Mouse (Mus musculus) urinary bladder, postnatal 14 days (tissue): ENCODE data around the gene Dmgdh.

Experiments used
- DNase-seq: peaks from one replicate; pipeline ENCODE4 v3.0.0; 2021; ENCODE audit warnings: low spot score

Gene Dmgdh

GRCm38 (mm10) chr13:93710325-93710724 lies 36.1 kb downstream of the Dmgdh start:
- no peak for DNase-seq

- DNase-seq, result no peak
These were observed 37.0 kb downstream of the Dmgdh start for GRCm38 (mm10) chr13:93711226-93711625.

GRCm38 (mm10) chr13:93712362-93712761 lies 38.1 kb downstream of the Dmgdh start:
- DNase-seq, result no peak

GRCm38 (mm10) chr13:93713826-93714225 lies 39.6 kb downstream of the Dmgdh start:
- no peak for DNase-seq

GRCm38 (mm10) chr13:93717113-93717512 lies 42.9 kb downstream of the Dmgdh start:
- no peak for DNase-seq

GRCm38 (mm10) chr13:93718948-93719347 lies 44.7 kb downstream of the Dmgdh start:
- peak; percentile 80 for DNase-seq

- no peak for DNase-seq
These were observed 47.7 kb downstream of the Dmgdh start for GRCm38 (mm10) chr13:93721916-93722315.

GRCm38 (mm10) chr13:93723455-93723854 lies 49.2 kb downstream of the Dmgdh start:
- no peak for DNase-seq

GRCm38 (mm10) chr13:93724206-93724605 lies 50.0 kb downstream of the Dmgdh start:
- DNase-seq, result no peak

- no peak for DNase-seq
These were observed 61.0 kb downstream of the Dmgdh start for GRCm38 (mm10) chr13:93735131-93735636.

GRCm38 (mm10) chr13:93744118-93744517 lies 69.9 kb downstream of the Dmgdh start:
- DNase-seq, result no peak

GRCm38 (mm10) chr13:93752597-93753400 lies 78.6 kb downstream of the Dmgdh start:
- DNase-seq, result no peak

- no peak for DNase-seq
These were observed 80.9 kb downstream of the Dmgdh start for GRCm38 (mm10) chr13:93755084-93755483.

- no peak for DNase-seq
These were observed 82.4 kb downstream of the Dmgdh start for GRCm38 (mm10) chr13:93756674-93757073.

GRCm38 (mm10) chr13:93757514-93757913 lies 83.3 kb downstream of the Dmgdh start:
- DNase-seq, result no peak

- no peak for DNase-seq
These were observed 84.1 kb downstream of the Dmgdh start for GRCm38 (mm10) chr13:93758149-93758898.

GRCm38 (mm10) chr13:93761831-93762230 lies 87.6 kb downstream of the Dmgdh start:
- no peak for DNase-seq

- no peak for DNase-seq
These were observed 88.6 kb downstream of the Dmgdh start for GRCm38 (mm10) chr13:93762879-93763278.

- no peak for DNase-seq
These were observed 90.2 kb downstream of the Dmgdh start for GRCm38 (mm10) chr13:93764321-93764973.

- DNase-seq, result no peak
These were observed 96.9 kb downstream of the Dmgdh start for GRCm38 (mm10) chr13:93771031-93771587.

GRCm38 (mm10) chr13:93771588-93772278 lies 97.5 kb downstream of the Dmgdh start, which contains the start of gene Arsb:
Arsb (plus strand) TSS chr13:93771630.
- peak; percentile 87 for DNase-seq

- DNase-seq, result no peak
These were observed 98.0 kb downstream of the Dmgdh start for GRCm38 (mm10) chr13:93772279-93772636.
